Mouse (Mus musculus) thymus, postnatal 0 days (tissue): ENCODE data around the gene Agpat1. TPM values are rescaled to one million over a fixed set of nuclear protein-coding genes. Genes with fewer than 3 reads are reported as not detected.
A peak's percentile ranks its signal among the peaks of the same experiment; 100 is the strongest.

ENCODE experiments used
- DNase-seq: peaks from one replicate; pipeline ENCODE4 v3.0.0-alpha.2; 2015; ENCODE audit warnings: low spot score
- polyA plus RNA-seq: library from polyadenylated mRNA; unstranded; fragments of >200 nt; fragmentation: Nextera tagmentation; extraction: Ambion mirVana; gene quantifications from 2 replicates; pipeline ENCODE4 v1.2.1, GENCODE M21; 2015

Gene Agpat1
- polyA plus RNA-seq, 1 experiment from 2014 or later = 37.5 TPM

- DNase-seq = peak; percentile 73
Observed at GRCm38 (mm10) chr17:34630761-34631301, 26.8 kb downstream of the Agpat1 start.

DNA sequence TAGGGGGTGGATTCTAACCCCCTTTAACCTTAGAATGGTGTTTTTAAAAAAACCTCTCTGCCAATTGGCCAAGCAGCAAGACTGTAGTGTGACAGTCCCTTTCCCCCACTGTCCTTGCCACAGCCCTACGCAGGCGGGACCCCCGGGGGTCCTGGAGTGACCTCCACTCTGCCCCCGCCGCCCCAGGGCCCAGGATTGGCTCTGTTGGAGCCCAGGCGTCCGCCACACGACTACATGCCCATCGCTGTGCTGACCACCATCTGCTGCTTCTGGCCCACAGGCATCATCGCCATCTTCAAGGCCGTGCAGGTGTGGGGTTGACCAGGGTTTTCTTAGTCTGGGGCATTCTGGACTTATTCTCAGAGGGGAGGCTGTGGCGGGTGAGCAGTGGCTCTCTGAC, 27.6 kb downstream of the Agpat1 start:
- DNase-seq = no peak

GRCm38 (mm10) chr17:34632261-34632691, 28.2 kb downstream of the Agpat1 start:
- DNase-seq = peak; percentile 91

DNA sequence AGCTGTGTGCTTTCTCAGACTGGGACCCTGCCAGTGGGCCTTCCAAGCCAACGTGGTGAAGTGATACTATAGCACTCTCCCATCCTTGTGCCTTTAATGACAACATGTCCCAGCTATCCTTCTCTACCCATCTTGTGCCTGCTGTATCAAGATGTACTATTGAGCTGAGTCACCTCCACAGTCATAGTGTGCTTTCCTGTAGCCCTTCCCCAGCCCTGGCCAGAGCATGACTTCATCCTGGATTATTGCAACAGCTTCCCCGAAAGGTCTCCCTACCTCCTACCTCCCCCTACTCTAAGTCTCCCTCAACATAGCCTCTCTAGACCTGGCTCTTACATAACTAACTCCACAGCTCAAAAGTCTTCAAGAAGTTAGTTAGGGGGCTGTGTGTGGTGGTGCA, 31.6 kb downstream of the Agpat1 start:
- no peak for DNase-seq

GRCm38 (mm10) chr17:34637459-34637858, 33.4 kb downstream of the Agpat1 start:
- DNase-seq = no peak

DNA sequence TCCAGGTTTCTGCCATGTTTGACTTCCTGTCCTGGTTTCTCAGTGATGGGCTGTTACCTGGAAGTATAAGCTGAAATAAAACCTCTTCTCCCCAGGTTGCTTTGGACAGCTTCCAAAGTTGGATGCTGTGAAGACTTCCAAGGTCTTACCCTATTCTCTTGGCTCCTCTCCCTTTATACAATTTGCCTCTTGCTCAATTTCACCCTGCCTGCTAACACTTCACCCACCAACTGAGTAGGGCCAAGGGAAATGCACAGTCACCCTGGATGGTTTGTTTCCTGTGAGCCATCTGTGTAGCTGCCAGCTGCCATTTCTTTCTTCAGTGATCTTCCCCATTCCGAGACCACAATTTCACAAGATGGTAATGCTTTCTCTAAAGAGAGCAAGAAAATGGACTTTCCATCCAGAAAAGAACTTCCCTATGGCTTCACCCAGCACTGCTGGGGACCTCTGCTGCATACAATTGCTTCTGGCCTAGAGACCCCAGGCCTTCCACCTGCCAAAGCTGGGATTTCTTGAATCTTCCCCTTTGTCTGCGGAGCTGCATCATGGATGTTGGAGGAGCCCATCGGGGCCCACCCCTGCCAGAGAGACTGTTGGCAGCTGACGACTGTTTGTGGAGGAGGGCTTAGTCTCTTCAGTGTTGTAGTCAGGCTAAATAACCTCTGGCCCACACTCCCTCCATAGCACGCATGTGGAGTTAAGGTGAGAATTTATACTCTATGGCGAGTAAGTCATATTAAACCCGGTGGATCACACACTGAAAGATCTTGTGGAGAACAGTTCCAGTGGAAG, 35.6 kb downstream of the Agpat1 start:
- DNase-seq = no peak

GRCm38 (mm10) chr17:34640778-34641601, 36.9 kb downstream of the Agpat1 start:
- no peak for DNase-seq

DNA sequence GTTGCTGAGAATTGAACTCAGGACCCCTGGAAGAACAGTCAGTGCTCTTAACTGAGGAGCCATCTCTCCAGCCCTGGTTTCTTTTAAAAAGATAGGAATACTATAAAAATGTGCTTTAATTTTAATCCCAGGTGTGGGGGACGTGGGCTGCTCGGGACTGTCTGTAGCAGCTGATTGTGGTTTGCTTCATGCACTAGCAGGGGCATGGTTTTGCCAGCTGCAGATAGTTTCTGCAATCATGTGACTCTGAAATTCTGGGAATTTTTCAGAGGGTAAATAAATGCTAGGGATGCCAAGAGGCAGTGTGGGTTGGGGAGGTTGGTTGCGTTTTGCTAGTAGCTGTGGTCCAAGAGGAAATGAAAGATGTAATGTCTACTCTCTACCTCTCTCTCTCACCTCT, 37.9 kb downstream of the Agpat1 start:
- no peak for DNase-seq

GRCm38 (mm10) chr17:34643379-34643778, 39.3 kb downstream of the Agpat1 start:
- no peak for DNase-seq

- no peak for DNase-seq
Observed at GRCm38 (mm10) chr17:34643944-34644343, 39.9 kb downstream of the Agpat1 start.

DNA sequence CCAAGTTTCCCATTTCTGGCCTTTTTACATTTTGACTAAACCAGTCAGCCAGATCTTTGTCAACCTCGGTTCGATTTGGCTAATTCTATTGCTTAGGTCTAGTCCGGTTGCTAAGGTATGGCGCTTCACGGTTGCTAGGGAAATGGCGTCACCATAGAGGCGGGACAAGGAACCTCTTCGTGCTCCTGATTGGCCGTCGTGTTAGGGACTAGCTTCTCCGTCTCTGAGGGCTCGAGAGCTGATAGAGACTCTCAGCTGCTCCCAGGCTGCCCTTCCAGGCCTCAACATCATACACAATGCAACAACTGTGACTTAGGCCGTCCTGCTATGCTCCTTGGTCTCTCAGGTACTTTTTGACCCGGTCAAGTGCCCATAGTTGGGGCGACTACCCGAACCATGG, 40.5 kb downstream of the Agpat1 start, which contains the start of gene Fkbpl:
Fkbpl (plus strand) TSS at position 157 of the 400 bp plus-strand sequence.
- peak; percentile 97 for DNase-seq

- DNase-seq = no peak
Observed at GRCm38 (mm10) chr17:34645256-34645829, 41.3 kb downstream of the Agpat1 start.

DNA sequence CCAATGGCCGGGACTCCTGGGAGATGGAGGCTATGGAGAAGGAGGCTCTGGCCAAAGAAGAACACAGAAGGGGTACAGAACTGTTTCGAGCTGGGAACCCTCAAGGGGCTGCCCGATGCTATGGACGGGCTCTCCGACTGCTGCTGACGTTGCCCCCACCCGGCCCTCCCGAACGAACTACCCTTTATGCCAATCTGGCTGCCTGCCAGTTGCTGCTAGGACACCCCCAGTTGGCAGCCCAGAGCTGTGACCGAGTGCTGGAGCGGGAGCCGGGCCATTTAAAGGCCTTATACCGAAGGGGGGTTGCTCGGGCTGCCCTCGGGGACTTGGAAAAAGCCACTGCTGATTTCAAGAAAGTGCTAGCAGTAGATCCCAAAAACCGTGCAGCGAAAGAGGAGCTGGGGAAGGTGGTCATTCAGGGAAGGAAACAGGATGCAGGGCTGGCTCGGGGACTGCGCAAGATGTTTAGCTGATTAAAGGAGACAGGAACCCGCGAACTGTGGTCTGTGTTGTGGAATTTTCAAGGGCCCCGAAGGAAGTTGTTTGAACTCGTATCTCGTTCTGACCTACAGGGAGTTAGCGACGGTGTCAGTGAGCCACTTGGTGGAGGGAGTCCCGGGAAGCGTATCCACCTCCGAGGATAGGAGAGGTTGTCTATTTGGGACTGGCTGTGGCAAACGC, 41.9 kb downstream of the Agpat1 start:
- DNase-seq = no peak

GRCm38 (mm10) chr17:34646906-34647787, 43.1 kb downstream of the Agpat1 start, which contains the start of gene Atf6b:
Gene Atf6b (plus strand): TSS chr17:34647146.
- DNase-seq = peak; percentile 98

GRCm38 (mm10) chr17:34648141-34648890, 44.3 kb downstream of the Agpat1 start:
- DNase-seq = no peak

- DNase-seq = no peak
Observed at GRCm38 (mm10) chr17:34649106-34649864, 45.2 kb downstream of the Agpat1 start.

GRCm38 (mm10) chr17:34650781-34651180, 46.7 kb downstream of the Agpat1 start:
- DNase-seq = no peak

DNA sequence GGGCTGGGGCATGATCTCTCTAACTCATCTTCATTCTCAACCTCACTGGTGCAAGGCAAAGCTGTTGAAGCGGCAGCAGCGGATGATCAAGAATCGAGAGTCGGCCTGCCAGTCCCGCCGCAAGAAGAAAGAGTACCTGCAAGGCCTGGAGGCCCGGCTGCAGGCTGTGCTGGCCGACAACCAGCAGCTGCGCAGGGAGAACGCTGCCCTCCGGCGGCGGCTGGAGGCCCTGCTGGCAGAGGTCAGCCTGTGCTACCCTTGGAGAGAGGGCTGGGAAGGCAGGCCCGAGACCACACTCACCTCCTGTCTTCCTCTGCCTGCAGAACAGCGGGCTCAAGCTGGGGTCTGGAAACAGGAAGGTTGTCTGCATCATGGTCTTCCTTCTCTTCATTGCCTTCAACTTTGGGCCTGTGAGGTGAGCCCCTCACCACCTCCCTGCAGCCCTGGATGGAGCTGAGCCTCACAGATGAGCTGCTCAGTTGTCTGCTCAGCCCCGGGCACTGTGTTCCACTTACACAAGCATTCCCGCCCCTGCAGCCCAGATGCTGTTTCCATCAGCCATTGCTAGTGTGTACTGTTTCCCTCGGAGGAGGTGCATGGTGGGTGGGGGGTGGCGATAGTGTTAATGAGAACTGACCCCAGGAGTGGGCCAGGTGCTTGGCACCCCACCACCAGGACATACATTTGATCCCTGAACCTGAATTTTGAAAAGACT, 47.6 kb downstream of the Agpat1 start:
- DNase-seq = peak; percentile 31
